Mouse (Mus musculus): ENCODE measurements at regions not wholly inside any gene's neighbourhood (a gene's known extent, or its start where the extent isn't known, plus 50 kb on each side); places are given as distances from the start of the nearest gene placed in this dataset.

DNA sequence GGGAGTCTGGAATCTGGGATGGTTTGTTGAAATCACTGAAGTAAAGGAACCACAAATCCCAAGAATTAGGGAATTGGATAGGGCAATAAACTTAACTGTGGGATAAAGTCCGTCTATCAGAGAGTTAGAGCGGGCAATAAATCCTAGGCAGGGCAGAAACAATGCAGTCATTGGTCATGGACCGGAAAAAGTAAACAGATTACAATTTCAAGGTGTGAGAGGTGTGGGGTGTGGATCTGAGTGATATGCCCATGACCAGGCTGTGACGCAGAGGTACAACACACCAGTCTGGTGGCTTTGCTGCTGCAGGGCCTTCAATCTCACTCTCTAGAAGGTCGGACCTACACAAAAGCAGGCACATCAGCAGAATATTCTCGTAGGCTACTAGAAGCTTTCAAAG, 206.1 kb upstream of the Klf14 start:
- no peak for DNase-seq (ENCODE audit: low spot score)

GRCm38 (mm10) chr6:31166347-31166746, 207.5 kb upstream of the Klf14 start:
- DNase-seq (ENCODE audit: low spot score), result no peak

DNA sequence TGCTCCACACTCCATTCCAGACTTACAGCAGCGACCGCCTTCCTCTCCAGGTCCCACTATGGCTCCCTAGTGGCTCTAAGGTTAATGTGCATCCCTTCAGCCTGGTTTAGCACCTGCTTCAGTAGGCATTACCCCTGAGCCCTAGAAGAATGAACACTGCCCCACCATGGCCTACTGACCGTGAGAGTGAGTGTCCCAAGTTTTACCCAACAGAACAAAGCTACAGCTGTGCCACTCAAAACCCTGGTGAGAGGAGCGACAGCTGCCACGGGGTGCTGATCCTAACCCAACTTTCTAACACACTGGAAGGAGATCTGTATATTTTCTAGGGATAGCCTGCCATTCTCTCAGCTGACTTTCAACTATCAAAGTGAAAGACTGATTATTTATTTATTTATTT, 208.9 kb upstream of the Klf14 start:
- DNase-seq (ENCODE audit: low spot score), result no peak

DNA sequence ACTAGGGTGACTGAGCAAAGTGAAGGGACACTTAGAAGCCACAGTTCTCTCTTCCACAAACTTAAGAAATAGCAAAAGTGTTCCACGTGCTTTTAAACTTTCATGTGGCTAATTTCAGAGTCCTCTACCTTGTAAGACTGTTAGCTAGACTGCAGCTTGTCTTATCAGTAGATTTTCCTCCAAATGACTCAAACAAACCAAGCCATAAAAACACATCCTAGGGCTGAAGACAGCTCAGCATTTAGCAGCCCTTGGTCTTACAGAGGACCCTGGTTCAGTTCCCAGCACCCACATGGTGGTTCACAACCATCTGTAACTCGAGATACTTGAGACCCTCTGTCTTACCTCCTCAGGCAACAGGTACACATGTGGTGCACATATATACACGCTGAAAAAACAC, 209.9 kb upstream of the Klf14 start:
- DNase-seq (ENCODE audit: low spot score), result no peak

GRCm38 (mm10) chr6:31169343-31169742, 210.5 kb upstream of the Klf14 start:
- DNase-seq (ENCODE audit: low spot score), result no peak

DNA sequence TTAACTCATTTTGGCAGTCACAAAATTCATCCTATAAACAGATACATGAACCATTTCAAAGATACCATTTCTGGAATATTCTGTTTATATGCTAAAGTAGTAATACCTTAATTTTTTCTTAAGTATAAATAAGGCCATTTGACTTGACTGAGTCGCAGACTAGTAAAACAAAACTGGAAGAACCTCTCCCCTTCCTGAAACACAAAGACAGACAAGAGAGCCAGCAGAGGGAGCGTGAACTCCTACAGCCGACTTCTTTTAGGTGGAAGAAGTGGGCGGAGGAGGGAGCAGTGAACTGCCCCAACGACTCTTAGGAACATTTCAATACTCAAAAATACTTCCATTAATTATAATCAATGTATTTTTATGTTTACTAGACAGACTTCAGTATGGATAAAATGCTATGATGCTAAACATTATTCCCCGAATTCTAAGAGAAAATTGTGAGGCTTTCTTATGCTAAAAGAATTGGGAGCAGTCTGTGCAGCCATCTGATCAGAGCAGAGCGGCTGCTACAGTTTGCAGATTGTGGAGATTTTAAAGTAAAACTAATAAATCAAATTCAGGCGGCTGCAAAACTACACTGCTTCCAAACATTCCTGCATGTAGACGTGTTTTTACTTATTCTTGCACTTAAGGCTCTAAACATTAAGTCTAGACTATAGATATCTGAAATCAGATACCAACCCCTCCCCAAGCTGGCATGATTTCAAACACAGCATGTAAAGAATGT, 211.2 kb upstream of the Klf14 start:
- DNase-seq (ENCODE audit: low spot score), result no peak

DNA sequence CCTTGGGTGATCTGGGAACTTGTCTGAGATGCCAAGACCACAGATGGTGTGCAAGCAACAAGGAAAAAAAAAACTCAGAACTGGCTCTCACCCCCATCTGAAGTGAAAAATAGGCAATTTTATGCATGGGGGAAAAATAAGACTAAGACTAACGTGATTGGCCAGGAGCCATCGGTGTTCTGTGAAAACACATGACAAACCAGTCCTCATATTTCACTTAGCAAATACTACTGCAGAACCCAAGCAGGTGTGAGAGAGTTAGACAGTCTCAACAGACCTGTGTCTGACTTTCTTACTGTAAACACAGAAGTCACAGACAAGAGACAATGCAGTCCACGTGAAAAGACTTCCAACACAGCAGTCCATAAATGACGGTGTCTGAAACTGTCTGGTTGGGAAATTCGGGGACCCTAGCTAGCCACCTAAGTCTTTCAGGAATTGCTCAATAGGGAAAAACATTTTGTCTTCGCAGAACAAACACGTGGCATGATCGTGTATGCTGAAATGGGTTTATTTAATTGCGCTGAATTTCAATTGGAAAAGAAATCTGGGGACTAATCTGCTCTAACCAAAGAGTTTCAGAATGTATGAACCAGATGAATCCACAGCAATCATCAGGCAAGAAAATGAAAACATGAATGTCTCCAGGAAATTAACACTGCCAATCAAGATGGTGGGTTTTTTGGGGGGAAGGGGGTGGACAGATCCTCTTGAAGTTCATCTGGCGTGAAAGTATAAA, 213.1 kb upstream of the Klf14 start:
- DNase-seq (ENCODE audit: low spot score), result no peak

DNA sequence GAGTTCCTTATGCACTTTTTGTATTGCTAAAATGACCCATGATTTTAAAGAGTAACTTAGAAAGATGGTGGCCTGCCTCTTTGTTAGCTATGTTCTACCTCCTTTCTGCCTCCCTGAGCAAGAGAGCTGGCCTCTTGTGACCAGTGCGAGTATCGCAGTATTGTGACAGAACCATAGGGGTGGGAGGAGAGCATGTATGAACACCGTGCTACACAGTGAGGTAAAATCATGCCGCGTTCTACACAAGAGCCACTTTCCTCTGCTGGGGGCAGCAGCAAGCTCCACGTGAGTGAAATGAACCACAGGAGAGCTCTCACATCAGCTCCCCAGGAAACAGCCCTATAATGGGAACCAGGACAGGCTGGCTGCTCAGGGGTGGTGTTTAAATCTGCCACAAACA, 216.9 kb upstream of the Klf14 start:
- no peak for DNase-seq (ENCODE audit: low spot score)

GRCm38 (mm10) chr6:31176368-31176767, 217.5 kb upstream of the Klf14 start:
- DNase-seq (ENCODE audit: low spot score), result peak; percentile 57

DNA sequence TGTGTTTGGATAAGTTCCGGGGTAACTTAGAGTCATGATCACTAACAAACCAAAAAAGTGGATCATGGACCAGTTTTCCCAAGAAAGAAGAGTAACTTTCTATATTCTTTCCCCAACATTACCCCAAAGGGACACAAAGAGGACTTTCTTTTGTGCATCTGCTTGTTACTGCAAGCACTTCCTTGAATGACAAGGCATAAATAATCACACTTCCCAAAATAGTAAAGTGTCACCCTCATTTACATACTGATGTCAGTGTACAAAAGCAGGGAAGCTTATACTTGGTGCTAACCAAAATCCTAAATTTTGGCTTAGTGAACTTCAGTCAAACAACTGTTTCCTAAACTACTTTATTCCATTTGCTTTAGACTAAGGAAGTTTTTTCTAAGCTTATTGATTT, 218.0 kb upstream of the Klf14 start:
- no peak for DNase-seq (ENCODE audit: low spot score)

DNA sequence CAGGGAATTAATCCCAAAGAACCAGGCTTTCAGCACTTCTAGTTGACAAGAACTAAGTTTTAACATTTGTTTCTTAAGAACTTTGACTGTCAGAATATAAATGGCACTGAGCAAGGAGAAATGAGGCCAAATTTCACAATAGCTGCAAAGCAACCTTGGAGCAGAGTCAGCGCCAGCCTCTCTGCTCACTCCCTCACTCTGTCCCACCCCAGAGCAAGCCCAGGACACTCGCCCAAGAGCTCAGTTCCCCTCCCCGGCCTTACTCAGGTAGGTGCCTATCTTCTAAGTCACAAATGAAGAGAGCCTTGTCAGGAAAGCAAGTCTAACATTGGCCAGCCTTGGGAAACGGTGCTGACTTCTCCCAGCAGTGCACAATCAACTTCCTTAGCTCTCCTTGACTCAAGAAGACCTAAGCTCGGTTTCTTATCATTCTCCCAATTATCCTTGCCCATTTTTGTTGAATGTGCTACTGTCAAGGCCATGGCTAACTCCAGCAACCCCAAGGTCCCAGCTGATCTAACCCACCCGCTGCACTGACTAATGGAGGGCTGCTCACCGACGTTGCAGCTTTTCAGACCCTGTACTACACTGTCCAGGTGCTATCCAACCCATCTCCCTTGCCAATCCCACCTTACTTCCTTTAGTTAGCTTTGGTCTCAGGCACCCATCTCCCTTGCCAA, 219.5 kb upstream of the Klf14 start:
- DNase-seq (ENCODE audit: low spot score), result no peak

- no peak for DNase-seq (ENCODE audit: low spot score)
Measured at GRCm38 (mm10) chr6:31182284-31182683, 216.3 kb upstream of the Mkln1 start.

- no peak for DNase-seq (ENCODE audit: low spot score)
Measured at GRCm38 (mm10) chr6:31183127-31183526, 215.4 kb upstream of the Mkln1 start.

GRCm38 (mm10) chr6:31184554-31184953, 214.0 kb upstream of the Mkln1 start:
- no peak for DNase-seq (ENCODE audit: low spot score)

GRCm38 (mm10) chr6:31185151-31185550, 213.4 kb upstream of the Mkln1 start:
- DNase-seq (ENCODE audit: low spot score), result no peak

DNA sequence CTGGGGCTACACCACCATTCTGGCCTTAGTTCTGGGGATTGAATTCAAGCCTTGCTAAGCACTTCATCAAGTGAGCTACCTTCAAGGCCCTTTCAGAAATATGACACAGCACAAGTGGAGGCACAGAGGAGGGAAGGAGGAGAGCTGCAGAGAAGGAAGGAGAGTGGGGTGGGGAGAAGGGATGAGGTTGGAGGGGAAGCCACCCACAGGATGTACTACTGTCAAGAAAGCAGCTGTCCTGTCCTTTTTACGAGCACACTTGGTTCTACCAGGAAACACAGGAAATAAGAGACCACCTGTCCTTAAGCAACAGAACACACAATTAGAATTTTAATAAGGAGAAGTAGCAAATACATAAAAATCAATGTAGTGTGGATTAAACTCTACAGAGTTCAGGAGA, 210.5 kb upstream of the Mkln1 start:
- DNase-seq (ENCODE audit: low spot score), result no peak

- DNase-seq (ENCODE audit: low spot score), result peak; percentile 71
Measured at GRCm38 (mm10) chr6:31189060-31189459, 209.5 kb upstream of the Mkln1 start.

DNA sequence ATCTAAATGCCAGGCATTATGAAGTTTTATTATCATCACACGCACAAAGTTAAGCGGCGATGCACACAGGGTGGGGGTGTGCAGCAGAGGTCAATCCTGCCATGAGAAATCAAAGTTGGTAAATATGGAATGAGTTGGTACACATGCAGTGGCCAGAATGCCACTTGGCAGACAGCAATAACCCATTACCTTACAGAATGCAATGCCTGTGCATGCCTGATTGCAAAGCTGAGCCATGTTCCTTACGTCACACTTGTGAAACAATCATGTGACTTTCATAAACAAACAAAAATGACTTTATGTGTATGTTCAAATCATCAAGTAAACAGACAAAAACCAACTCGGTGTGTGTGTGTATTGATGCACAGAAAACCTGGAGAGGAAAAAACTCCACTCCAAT, 208.5 kb upstream of the Mkln1 start:
- DNase-seq (ENCODE audit: low spot score), result no peak

- DNase-seq (ENCODE audit: low spot score), result peak; percentile 78
Measured at GRCm38 (mm10) chr6:31190628-31191373, 207.7 kb upstream of the Mkln1 start.

DNA sequence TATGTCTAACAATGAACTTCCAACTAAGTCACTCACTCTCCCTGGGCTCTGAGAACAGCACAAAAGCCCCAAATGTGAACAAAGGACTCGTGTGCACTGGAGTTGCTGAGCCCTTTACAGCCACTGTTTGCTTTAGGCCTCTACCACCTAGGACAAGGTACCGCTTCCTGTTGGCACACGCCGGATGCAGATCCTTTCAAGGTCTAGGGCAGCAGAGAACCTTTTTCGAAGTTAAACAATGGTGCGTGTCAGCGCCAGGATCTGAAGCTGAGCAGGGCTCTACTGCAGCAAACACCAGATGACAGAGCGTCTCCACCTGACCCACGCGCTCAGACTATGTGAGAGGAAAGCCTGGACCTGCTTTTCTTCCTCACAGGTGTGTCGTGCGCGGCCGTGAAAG, 207.0 kb upstream of the Mkln1 start:
- no peak for DNase-seq (ENCODE audit: low spot score)

- DNase-seq (ENCODE audit: low spot score), result no peak
Measured at GRCm38 (mm10) chr6:31192197-31192596, 206.3 kb upstream of the Mkln1 start.

- DNase-seq (ENCODE audit: low spot score), result no peak
Measured at GRCm38 (mm10) chr6:31193202-31193601, 205.3 kb upstream of the Mkln1 start.
